In the genomic region with DNA sequence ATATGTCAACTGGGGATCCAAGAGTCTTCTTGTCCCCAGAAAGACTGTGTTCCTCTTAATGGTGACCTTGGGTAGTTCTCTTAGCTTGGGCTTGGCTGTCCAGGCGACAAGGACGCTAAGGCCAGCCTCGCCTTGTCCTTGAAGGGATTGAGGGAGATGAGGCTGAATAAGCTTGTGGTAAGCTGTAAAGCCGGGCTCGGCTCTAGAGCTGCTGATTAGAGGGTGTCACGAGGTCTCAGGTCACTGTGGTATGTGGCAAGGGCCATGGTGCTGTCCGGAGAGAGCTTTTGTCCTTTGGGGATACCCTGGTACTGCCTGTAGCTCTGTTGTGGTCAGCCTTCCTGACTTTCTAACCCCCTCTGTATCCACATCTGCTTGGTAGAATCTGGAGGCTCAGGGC, we compare ENCODE assay signal across 8 mouse cellular contexts. TPM values are rescaled to one million over a fixed set of nuclear protein-coding genes. Genes with fewer than 3 reads are reported as not detected.
DNase-seq lines count a peak whose midpoint lies in the region; ATAC-seq lines count a peak whose summit lies in the region.

No protein-coding gene starts in this region.

- intact Hi-C loops in gastrocnemius, postnatal 36 days (cut with DNase I), result loop anchor here (2.0 kb wide), 1 partner anchor 55 kb away; no protein-coding TSS in a partner anchor

- H3K27me3 ChIP-seq in heart, embryonic 13.5 days (replicated peaks), result no peaks in the 10 kb centered on the region
- H3K27me3 ChIP-seq in liver, embryonic 13.5 days, result no peaks in the 10 kb centered on the region
- no peaks in the 10 kb centered on the region for H3K27me3 ChIP-seq in stomach, embryonic 15.5 days (replicated peaks)

- no peaks in the 10 kb centered on the region for H3K9me3 ChIP-seq in heart, embryonic 13.5 days
- H3K9me3 ChIP-seq in liver, embryonic 13.5 days (replicated peaks), result no peaks in the 10 kb centered on the region
- no peaks in the 10 kb centered on the region for H3K9me3 ChIP-seq in stomach, embryonic 15.5 days

- DNase-seq in 3134 (ENCODE audit: extremely low read depth, insufficient read length, low spot score), result peak; percentile 51
- DNase-seq in NIH3T3 (ENCODE audit: low read depth), result peak; percentile 22
- no peak for DNase-seq in liver, embryonic 13.5 days
- no peak for DNase-seq in cerebellum, postnatal 36 days
- no peak for DNase-seq in right cerebral cortex, postnatal 10 days (ENCODE audit: low spot score in 2 of 2)
- DNase-seq in gastrocnemius, postnatal 36 days, result no peak

- peaks cover 72% of the 10 kb centered on the region for H3K4me1 ChIP-seq in heart, embryonic 13.5 days
- H3K4me1 ChIP-seq in liver, embryonic 13.5 days (replicated peaks), result peaks cover 79% of the 10 kb centered on the region
- peaks cover 44% of the 10 kb centered on the region for H3K4me1 ChIP-seq in stomach, embryonic 15.5 days

- H3K4me2 ChIP-seq in heart, embryonic 13.5 days, result peak overlapping the region; percentile 94
- peak overlapping the region; percentile 99 for H3K4me2 ChIP-seq in liver, embryonic 13.5 days
- peak overlapping the region; percentile 93 for H3K4me2 ChIP-seq in stomach, embryonic 15.5 days

- 49% methylated on average over 7 of the region's 7 CpGs for WGBS in heart, embryonic 13.5 days
- WGBS in liver, embryonic 13.5 days (ENCODE audit: insufficient replicate concordance), result 53% methylated on average over 7 of the region's 7 CpGs
- 61% methylated on average over 7 of the region's 7 CpGs for WGBS in stomach, embryonic 15.5 days

- ATAC-seq in heart, embryonic 13.5 days (ENCODE audit: extremely low read depth, insufficient number of reproducible peaks, low FRiP score, low TSS enrichment), result no peak
- ATAC-seq in liver, embryonic 13.5 days (ENCODE audit: low read depth), result no peak
- ATAC-seq in stomach, embryonic 15.5 days (ENCODE audit: insufficient read depth, low FRiP score, low read depth), result no peak

- H3K4me3 ChIP-seq in heart, embryonic 13.5 days, result peak overlapping the region; percentile 91
- peak overlapping the region; percentile 87; the same call in 1 of the 2 replicates for H3K4me3 ChIP-seq in liver, embryonic 13.5 days (replicated peaks)
- peak overlapping the region; percentile 97 for H3K4me3 ChIP-seq in stomach, embryonic 15.5 days (replicated peaks)

- H3K27ac ChIP-seq in heart, embryonic 13.5 days (replicated peaks), result peak overlapping the region; percentile 94
- H3K27ac ChIP-seq in liver, embryonic 13.5 days, result no peak overlapping the region
- H3K27ac ChIP-seq in stomach, embryonic 15.5 days, result peak overlapping the region; percentile 35; the same call in 1 of the 2 replicates

- H3K36me3 ChIP-seq in heart, embryonic 13.5 days, result peaks cover 7% of the 10 kb centered on the region; the same call in 1 of the 2 replicates
- H3K36me3 ChIP-seq in liver, embryonic 13.5 days, result 0 out of 2 replicates have a peak, but pooled peaks cover 5% of the 10 kb centered on the region
- H3K36me3 ChIP-seq in stomach, embryonic 15.5 days, result no peaks in the 10 kb centered on the region

- H3K9ac ChIP-seq in heart, embryonic 13.5 days, result peak overlapping the region; percentile 98
- H3K9ac ChIP-seq in liver, embryonic 13.5 days, result peak overlapping the region; percentile 8; the same call in 1 of the 2 replicates
- no peak overlapping the region for H3K9ac ChIP-seq in stomach, embryonic 15.5 days

RNA-seq across cellular contexts. Expression of gene Slc6a6, which starts 2.0 kb away (rescaled TPM):
- 59.4 and 60.0 TPM in 2 replicates for polyA plus RNA-seq in heart, embryonic 13.5 days (2015; fragmentation: Nextera tagmentation; extraction: Ambion mirVana)
- 21.7 and 23.3 TPM in 2 replicates for polyA plus RNA-seq in liver, embryonic 13.5 days (2015; fragmentation: Nextera tagmentation; extraction: Ambion mirVana)
- 54.6 and 63.0 TPM in 2 replicates for polyA plus RNA-seq in stomach, embryonic 15.5 days (2015; fragmentation: Nextera tagmentation; extraction: Ambion mirVana)
- 10 to 100 TPM; 66.3 to 70.0 TPM for total RNA-seq in gastrocnemius, postnatal 36 days (2021)

Comparison
In these comparisons a context has a peak if more than half of its experiments do, and no peak if none do; other contexts are left out.
1. DNase-seq: peak in 3134 (single experiment) and NIH3T3 (single experiment); none in liver, embryonic 13.5 days (single experiment), cerebellum, postnatal 36 days (0 of 2), right cerebral cortex, postnatal 10 days (0 of 2) and gastrocnemius, postnatal 36 days (0 of 2).
2. Peak in every context shown above with its lines, with median percentiles within 50 percentile points of each other: H3K4me2 ChIP-seq and H3K4me3 ChIP-seq.